Mouse (Mus musculus) Patski (cell line): ENCODE data around the gene Cacna1d. TPM values are rescaled to one million over a fixed set of nuclear protein-coding genes. Genes with fewer than 3 reads are reported as not detected.

Experiments
- ATAC-seq: fragments of 100-300 bp; one replicate; pipeline ENCODE4 v1.8.0; 2021
- CTCF ChIA-PET: fragments of 350-600 bp; sonication (Branson Sonifier 250); formaldehyde crosslinking; loops from one replicate; lab custom pipeline; 2022; ENCODE audit warnings: inconsistent platforms; lab: Charles Lee
- POLR2A ChIA-PET: fragments of 350-600 bp; sonication (Branson Sonifier 250); formaldehyde crosslinking; loops from one replicate; lab custom pipeline; 2022; ENCODE audit warnings: antibody characterized with exemption, inconsistent platforms; lab: Charles Lee
- DNase-seq: peaks from one replicate; pipeline ENCODE4 v3.0.0-alpha.2; 2011; ENCODE audit warnings: low read depth, low spot score
- H3K27me3 ChIP-seq: fragments of 371-371 bp; one replicate; pipeline ENCODE4 v1.5.1; 2021
- CTCF ChIP-seq: fragments of 100-300 bp; IDR thresholded peaks from one replicate; pipeline ENCODE4 v1.5.1; 2021
- in situ Hi-C: fragments of 300-500 bp; cut with MboI; formaldehyde crosslinking; loops from 3 replicates; pipeline ENCODE4 v1.11.1; 2018; ENCODE audit warnings: low pct_unique_long_range_greater_than_20kb, mixed read lengths
- polyA plus RNA-seq: library from polyadenylated mRNA; unstranded; gene quantifications from one replicate; pipeline ENCODE4 v1.2.3, GENCODE M21; 2021

The Cacna1d gene
- polyA plus RNA-seq, 1 experiment from 2014 or later, result 0.05 TPM

DNA sequence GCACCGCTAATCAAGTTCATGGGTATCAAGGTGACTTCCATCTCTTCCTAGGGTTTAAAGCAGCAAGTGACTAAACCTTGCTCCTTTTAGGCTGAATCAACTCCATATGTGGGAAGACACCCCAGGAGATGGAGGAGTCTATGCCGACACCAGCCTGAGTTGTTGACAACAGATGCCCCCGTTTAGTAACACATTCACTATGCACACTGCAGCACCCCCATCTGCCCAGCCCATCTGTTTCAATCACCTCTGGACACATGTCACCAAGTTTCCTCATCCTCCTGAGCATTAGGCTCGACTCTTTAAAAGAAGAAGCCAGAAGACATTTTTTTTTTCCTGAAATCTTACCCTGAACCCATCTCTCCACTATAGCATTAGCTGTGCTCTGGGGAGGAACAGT, 242.4 kb downstream of the Cacna1d start:
- no peak for TF ChIP-seq CTCF
- H3K27me3 ChIP-seq, result peaks cover 6% of the 10 kb centered on the region
- ATAC-seq (no peak), DNase-seq (no peak)
- ChIA-PET CTCF (no interaction called here), POLR2A (interaction anchor here (0.8 kb wide), 1 partner anchor 14 kb away, joined by 3 read pairs; no protein-coding TSS in a partner anchor)
- in situ Hi-C loops, result no loop called here

DNA sequence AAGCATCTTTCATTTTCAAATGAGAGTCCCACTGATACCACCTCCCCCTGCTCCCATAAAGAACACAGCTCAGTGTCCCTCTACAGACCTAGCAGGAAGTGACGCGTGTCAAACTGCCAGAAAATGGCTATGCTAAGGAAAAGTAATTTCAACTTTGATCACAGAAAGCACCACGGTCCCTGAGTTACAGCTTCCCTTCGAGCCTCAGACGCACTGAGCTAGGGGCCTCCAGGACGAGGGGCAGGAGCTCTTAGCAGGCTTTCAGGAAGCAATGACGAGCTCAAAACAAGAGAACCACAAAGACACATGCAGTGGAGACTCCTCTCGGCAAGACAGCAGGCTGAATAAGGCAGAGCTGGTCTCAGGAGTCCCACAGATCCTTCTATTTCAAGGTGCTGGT, 243.1 kb downstream of the Cacna1d start:
- ChIA-PET POLR2A (interaction anchor here (0.8 kb wide), 1 partner anchor 15 kb away, joined by 3 read pairs; no protein-coding TSS in a partner anchor), CTCF (no interaction called here)
- peaks cover 6% of the 10 kb centered on the region for H3K27me3 ChIP-seq
- no peak for DNase-seq
- in situ Hi-C loops, result no loop called here
- no peak for TF ChIP-seq CTCF
- no peak for ATAC-seq

DNA sequence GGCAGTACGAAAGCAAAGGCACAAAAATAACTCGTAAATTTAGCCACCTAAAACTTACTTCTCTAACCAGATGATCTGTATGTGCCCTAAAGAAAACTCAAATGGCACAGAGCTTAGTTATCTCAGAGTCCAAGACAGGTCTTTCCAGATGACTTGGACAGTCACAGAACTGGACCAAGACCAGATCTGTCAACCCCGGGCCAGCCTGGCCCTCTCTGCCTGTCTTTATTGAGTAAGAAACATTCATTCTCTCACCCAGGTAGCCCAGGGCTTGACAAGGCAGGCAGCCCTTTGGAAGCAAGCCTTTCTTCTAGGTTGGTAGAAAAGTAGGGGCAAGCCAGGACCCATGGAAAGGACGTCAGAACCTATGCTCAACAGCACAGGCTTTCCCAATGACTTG, 243.6 kb downstream of the Cacna1d start:
- ATAC-seq (no peak), DNase-seq (no peak)
- in situ Hi-C loops, result no loop called here
- ChIA-PET CTCF (no interaction called here), POLR2A (no interaction called here)
- H3K27me3 ChIP-seq, result peaks cover 6% of the 10 kb centered on the region
- TF ChIP-seq CTCF, result no peak

DNA sequence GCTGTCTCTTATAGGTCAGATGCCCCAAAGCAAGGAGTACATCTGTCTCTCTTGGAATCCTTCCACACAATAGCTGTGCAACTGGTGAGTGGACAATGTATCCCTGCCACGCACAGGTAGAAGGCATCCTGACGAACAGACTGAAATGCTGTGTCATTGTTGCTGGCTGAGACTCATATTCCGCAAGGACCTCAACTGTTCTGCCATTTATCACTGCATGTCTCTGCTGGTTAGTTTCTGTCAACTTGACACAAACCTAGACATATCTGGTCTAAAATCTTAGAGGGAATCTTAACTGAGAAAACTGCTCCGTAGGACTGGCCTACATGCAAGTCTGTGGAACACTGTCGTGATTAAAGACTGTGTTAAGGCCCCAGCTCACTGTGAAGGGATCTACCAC, 246.5 kb downstream of the Cacna1d start:
- ATAC-seq (no peak), DNase-seq (no peak)
- TF ChIP-seq CTCF, result no peak
- peaks cover 6% of the 10 kb centered on the region for H3K27me3 ChIP-seq
- in situ Hi-C loops, result no loop called here
- ChIA-PET CTCF (no interaction called here), POLR2A (no interaction called here)

DNA sequence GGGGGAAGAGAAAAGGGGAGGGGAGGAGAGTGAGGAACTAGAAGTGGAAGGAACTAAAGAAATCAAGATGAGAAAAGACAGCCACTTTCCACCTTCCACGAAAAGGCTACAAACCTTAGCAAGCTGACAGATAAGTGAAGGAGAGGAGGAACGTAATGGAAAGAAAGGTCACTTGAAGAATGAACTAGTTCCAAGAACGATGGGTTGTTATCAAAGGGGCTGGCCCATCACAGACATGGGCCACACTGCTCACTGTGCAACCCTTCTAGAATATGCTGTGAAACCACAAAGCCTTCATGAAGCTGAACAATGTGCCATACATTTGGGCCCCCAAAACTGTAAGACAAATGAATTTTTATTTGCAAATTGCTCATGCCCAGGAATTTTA, 248.4 kb downstream of the Cacna1d start:
- ChIA-PET POLR2A (interaction anchor here (0.8 kb wide), 1 partner anchor 14 kb away, joined by 4 read pairs; no protein-coding TSS in a partner anchor), CTCF (no interaction called here)
- ATAC-seq (no peak), DNase-seq (no peak)
- peaks cover 6% of the 10 kb centered on the region for H3K27me3 ChIP-seq
- in situ Hi-C loops, result no loop called here
- no peak for TF ChIP-seq CTCF

DNA sequence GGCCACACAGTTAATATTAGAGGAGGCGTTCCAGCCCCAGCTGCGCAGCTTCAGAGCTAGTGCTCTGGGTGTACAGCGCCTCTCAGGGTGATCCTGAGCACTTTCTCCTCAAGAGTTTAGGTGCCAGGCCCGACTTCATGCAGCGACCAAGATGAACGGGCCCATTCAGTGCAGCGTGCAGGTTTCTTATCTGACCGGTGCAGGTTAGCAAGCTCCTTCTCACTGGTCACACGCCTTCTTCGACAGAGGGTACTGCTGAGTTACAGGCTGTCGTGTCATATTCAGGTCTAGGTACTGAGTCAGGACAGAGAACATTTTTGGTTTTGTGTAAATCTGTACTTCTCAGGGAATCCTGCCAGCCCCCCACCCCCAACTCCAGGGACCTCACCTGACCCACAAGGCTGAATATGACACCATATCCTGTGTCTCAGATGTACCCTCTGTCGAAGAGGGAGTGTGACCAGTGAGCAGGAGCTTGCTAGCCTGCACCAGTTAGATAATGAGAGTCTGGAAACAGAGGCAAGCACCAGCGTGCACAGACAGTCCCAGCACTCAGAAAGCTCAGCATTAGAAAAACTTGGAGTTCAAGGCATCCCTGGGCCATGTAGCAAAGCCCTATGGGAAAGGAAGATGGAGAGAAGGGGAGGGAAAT, 249.0 kb downstream of the Cacna1d start:
- ChIA-PET POLR2A (no interaction called here), CTCF (interaction anchor here (0.7 kb wide), 1 partner anchor 28 kb away, joined by 3 read pairs; no protein-coding TSS in a partner anchor)
- in situ Hi-C loops, result no loop called here
- DNase-seq (no peak), ATAC-seq (no peak)
- TF ChIP-seq CTCF, result no peak
- H3K27me3 ChIP-seq, result peaks cover 6% of the 10 kb centered on the region

DNA sequence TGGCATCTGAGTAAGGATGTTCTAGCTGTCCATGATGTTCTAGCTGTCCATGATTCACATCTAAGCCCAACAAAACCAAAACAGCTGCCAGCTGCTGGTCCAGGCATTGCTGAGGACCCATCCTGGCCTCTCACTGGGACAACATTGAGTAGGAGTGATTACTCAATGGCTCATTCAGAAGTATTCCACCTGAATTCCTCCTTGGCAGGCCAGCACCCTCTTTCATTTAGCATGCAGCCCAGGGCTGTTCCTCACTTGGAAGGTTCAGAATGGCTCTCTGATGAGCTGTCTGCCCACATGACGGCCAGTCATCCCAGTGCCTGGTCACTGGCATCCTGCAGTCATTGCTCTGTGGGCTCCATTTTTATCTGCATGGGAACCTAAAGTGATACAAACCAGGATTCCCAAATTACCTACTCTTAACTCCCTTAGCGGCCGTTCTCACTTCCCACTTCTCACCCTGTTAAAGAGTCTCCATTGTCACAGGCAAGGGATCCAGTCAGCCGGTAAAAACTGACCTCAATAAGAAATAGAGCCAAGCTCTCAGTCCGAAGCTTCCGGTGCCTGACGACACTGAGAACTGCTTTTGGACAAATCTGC, 250.2 kb downstream of the Cacna1d start:
- POLR2A ChIA-PET, result no interaction called here
- no peak for DNase-seq
- CTCF ChIA-PET, result no interaction called here
- TF ChIP-seq CTCF, result no peak
- ATAC-seq, result no peak
- in situ Hi-C loops, result no loop called here
- H3K27me3 ChIP-seq, result peaks cover 6% of the 10 kb centered on the region

DNA sequence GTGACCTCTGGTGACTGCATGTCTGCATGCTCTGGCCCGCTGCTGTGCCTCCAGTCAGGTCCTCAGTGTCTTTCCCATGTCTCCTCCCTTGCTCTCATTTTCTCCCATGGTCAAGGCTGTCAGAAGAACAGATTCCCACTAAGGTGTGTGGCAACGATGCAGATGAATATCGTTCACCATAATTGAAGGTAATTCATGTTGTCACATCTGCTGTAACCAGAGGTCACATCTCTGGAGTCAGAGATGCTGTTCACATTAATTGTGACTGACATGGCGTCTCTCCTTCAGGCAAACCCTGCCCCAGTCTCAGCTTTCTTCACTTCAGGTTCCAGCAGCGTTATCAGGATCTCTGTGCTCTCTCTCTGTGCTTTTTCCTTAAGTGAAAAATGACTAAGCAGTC, 252.4 kb downstream of the Cacna1d start:
- H3K27me3 ChIP-seq, result peaks cover 6% of the 10 kb centered on the region
- ChIA-PET CTCF (no interaction called here), POLR2A (no interaction called here)
- no peak for TF ChIP-seq CTCF
- ATAC-seq (no peak), DNase-seq (no peak)
- in situ Hi-C loops, result no loop called here

DNA sequence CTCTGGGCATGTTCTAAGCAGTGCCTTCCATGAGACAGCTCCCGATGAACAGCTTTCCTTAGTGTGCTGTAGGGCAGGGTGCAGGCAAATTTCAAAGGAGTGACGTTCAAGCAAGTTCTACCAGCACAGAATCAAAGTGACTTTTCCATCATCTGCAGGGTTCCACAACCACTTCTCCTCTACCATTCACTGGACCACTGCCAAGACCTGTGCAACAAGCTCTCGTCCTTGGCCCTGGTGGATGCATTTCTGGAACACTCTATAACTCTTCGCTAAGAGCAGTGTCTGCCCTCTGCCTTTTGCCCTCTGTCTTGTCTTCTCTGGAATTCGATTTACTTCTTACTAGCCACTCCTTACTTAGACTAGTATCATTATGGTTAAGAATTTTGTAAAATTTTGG, 266.1 kb downstream of the Cacna1d start:
- no peak for DNase-seq
- in situ Hi-C loops, result no loop called here
- H3K27me3 ChIP-seq, result no peaks in the 10 kb centered on the region
- POLR2A ChIA-PET, result no interaction called here
- ATAC-seq, result no peak
- TF ChIP-seq CTCF, result no peak
- CTCF ChIA-PET, result no interaction called here

DNA sequence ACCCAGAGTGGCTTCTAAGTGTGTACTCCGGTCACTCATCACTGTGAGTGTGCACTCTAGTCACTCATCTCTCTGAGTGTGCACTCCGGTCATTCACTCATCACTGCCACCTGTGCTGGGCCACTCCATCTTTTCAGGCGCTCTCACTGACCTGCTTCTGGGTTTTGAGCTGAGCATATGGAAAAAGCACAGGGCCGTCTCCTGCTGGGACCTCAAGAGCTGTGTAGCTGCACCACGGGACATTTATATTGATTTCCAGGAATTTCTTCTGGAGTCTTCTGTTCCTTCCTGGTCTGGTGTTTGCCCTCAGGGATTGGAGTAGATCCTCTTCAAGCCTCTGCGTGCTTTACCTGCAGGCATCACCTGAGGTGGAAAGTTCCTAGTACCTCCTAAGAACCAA, 269.2 kb downstream of the Cacna1d start:
- DNase-seq, result no peak
- ATAC-seq, result no peak
- in situ Hi-C loops, result no loop called here
- H3K27me3 ChIP-seq, result no peaks in the 10 kb centered on the region
- no peak for TF ChIP-seq CTCF
- ChIA-PET CTCF (no interaction called here), POLR2A (no interaction called here)

DNA sequence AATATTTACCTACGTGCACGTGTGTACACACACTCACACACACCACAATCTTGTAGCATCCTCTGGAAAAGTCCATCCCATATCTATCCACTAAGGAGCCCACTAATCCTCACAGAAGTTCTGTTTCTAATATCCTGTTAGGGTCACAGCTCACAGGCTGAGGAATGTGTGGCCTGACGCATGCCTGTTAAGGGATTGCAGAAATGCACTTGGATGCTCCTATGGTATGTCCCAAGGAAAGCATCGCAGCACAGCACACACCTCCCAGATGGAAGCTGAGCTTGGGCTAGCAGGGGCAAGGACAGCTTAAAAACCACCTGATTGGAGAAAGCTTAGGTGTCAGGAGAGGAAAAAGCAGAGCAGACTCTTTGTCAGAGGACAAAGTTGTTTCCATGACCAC, 271.4 kb downstream of the Cacna1d start:
- CTCF ChIA-PET, result no interaction called here
- TF ChIP-seq CTCF, result no peak
- H3K27me3 ChIP-seq, result no peaks in the 10 kb centered on the region
- DNase-seq (no peak), ATAC-seq (peak; percentile 62)
- in situ Hi-C loops, result no loop called here
- POLR2A ChIA-PET, result no interaction called here
